Mouse (Mus musculus) thymus, adult 18-20 months (tissue): ENCODE results near the gene Nat14.
"Not testable (repeated sequence)": the region's sequence is repeated elsewhere in the genome, so short reads cannot be mapped to it uniquely, and the experiment has no call there.

ENCODE experiments used
- DNase-seq, 2 experiments: peaks; one replicate each; pipeline ENCODE4 v3.0.0; 2022; ENCODE audit warnings: mixed read lengths in 2 of 2

Gene Nat14

DNA sequence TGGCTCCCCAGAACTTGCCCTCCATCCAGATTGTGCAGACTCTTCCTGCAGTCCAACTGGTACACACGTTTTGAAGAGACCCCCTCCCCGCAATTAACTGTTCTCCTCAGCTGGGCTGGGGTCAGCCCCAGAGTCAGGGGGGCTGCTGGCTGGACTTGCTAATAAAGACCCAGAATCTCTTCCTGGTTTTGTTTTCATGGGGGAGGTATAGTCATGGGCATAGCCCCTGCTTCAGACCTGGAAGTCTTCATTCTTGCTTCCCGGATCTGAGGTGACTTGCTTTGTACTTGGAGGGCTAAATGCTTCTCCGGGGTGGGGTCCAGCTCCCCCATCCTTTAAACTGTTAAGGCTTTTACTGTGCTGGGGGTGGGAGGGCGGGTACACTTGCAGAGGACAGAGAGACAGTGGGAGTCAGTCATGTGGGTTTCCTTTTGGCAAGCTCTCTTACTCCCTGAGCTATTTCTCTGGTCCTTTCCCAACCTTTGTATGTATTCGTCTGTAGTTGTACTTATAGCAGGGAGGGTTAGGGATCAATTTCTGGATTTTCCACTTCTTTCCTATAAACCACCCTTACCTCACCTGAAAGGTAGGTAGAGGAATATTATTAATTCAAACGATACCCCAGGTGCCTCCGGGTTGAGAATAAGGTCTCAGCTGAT is at the start of gene Nat14:
TSS of gene Nat14 (plus strand) at position 205 of the 659 bp plus-strand sequence.
- DNase-seq: no peak

DNA sequence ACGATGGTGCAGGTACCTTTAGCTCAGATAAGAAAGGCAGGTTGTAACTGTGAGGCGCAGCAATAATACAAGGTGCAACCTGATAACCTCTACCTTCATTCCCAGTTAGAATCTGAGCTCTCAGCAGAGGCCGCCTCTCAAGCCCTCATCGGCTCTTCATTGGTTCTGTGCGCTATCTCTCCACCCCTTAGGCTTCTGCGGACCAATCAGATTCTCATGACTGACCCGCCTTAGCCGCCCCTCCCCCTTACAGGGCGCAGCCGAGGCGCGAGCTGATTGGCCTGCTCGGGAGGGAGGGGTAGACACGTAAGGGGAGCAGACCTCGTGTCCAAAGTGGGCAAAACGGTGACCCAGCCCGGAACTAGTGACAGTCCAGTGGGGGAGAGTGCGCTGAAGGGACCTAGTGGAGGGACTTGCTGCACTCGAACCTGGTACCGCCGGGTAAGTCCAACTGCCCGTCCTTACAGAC is 45.0 kb upstream of the Nat14 start, which contains the start of gene Isoc2a:
TSS of gene Isoc2a (plus strand) at position 401 of the 469 bp plus-strand sequence.
- peak; percentile 81 to 87 for DNase-seq

DNA sequence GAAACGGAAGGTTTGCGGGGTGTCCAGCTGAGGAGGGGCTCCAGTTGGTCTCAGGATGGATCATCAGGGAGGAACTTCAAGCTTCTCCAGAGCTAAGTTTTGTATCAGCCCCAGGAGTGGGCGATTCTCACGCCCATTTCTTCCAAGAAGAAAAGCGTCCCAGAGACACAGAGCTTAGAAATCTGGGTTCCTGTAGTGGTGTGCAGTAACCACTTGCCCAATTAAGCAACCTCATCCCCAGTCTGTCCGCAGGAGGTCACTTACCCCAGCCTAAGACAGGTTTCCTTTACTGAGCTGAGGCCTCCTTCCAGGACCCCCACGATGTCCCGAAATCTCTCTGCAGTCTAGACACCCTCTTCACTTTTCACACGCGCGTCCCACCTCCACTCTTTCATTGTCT is 44.6 kb upstream of the Nat14 start:
- DNase-seq: no peak

DNA sequence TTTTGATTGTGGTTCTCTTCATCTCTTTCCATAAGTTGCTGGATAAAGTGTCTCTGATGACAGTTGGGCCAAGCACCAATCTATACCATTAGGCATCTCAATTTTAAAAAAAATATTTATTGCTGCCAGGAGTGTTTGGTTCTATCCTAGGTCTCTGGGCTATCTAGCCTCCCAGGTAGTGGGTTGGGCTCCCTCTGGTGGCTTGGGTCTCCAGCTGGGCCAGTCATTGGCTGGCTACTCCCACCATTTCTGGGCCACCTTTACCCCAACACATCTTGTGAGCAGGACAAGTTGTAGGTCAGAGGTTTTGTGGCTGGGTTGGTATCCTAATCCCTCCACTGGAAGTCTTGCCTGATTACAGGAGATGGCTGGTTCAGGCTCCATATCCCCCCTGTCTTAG is 43.6 kb upstream of the Nat14 start:
- DNase-seq: no peak

DNA sequence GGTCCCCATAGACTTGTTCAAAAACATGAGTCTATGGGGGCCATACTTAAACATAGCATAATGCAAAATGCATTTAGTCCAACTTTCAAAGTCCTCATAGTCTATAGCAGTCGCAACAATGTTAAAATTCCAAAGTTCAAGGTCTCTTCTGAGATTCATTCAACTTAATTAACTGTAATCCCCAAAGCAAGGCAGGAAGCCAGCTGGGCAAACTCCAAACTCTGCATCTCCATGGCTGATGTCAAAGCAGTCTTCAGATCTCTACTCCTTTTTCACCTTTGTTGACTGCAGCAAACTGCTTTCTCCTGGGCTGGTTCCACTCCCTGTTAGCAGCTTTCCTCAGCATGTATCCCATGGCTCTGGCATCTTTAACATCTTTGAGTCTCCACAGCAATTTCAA is 42.8 kb upstream of the Nat14 start:
- DNase-seq: not testable (repeated sequence)

DNA sequence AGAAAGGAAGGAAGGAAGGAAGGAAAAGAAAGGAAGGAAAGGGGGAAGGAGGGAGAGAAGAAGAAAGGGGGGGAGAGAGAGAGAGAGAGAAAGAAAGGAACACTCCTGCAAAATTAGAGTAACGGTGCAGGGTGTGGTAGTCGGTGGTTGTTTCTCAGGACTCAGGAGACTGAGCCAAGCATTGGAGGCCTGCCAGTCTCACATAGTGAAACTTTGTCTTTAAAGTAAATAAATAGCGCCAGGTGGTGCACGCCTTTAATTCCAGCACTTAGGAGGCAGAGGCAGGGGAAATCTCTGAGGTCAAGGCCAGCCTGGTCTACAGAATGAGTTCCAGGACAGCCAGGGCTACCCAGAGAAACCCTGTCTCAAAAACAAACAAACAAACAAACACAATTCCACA is 35.1 kb upstream of the Nat14 start:
- no peak for DNase-seq

DNA sequence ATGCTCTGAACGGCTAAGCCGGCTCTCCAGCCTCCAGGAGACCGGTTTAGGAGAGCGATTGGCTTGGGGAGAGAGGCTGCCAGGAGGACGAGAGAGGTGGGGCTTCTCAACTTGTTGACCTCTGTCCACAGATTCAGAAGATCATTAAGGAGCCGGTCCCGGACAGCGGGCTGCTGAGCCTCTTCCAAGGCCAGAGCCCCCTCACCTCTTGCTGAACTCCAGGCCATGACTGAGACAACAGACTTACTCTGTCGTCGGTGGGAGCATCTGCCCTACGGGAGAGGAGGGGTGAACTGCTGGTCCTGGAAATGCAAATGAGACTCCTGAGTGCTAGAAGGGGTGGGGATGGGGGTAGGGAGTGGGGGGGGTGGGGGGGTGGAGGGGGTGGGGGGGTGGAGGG is 26.6 kb upstream of the Nat14 start:
- no peak for DNase-seq

DNA sequence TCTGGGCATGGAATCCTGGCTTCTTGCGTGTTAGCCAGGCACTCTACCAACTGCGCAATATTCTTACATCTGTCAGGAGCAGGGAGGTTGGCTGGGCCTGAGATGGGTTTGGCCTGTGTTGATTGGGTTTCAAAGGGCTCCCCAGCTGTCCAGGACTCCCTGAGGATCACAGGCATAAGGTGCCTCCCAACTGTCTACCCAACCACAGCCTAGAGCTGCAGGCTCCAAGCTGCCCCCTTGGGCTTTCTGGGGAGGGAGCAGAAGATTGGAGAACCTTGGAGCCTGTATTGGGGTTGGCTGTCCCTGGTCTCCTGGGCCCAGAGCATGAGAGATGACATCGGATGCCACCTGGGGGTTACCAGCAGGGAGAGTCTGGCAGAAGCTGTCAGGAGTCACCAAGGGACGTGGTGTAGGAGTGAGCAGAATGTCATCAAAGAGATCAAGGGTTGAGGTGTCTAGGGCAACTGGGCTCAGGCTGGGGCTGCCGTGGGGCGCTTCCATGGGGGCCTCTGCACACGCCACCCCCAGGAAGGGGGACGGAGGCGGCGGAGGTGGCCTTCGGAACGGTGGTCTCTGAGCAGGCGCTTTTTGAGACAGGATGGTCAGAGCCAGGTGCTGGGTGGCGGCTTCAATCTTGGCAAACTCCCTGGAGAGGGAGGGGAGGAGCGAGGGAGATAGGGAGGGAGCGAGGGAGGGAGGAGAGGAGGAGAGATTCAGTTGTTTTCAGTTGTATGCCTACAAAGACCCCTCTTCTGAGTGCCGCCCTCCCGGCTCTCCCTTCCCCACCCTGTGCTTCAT is 22.8 kb upstream of the Nat14 start:
- no peak for DNase-seq

DNA sequence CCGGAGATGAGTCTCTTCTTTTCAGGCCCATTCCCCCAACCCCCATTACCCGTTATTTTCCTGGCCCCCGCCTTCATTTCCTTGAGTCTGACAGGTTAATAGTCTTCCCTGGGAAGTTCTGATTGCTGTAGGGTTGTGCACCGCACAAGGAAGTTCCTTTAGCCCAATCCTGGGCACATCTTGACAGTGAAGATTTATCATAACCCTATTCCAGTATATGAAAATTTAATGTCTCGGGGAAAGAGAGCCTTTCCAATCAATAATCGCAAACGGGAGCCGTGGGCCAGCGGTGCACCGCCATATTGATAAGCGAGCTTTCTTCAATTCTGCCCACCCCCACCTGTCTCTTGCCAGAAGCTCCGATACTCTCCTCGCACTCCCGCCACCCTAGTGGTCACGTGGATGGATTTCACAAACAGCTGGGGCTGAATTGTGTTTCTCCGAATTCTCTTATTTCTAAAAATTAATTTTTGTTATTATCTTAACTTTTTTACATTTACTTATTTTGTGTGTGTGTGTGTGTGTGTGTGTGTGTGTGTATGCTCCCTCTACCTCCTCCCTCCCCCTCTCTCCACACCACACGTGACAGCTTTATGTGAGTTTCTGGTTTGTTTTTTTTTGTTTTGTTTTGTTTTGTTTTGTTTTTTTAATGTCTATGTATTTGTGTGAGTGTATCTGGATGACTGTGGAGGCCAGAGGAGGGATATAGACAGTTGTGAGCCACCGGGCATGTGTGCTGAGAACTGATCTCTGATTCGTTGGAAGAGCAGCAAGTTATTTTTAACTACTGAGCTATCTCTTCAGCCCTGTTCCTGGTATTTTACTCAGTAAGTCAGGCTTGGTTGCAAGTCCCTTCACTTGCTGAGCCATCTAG is 21.9 kb upstream of the Nat14 start:
- DNase-seq: no peak

DNA sequence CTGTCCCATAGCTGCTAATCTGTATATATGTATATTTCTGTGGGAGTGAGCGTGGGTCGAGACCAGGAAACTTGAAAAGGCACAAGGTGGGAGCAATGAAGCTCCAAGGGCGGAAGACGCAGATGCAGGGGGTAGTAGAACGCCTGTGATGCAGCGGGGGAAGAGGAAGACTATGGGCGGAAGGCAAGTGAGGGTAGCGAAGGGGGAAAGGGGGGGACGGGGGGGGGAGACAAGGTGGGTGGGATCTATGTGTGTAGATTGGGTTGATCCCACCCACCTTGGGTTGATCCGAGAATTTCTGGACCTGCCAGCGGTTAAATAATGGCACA is 21.3 kb upstream of the Nat14 start:
- no peak for DNase-seq

DNA sequence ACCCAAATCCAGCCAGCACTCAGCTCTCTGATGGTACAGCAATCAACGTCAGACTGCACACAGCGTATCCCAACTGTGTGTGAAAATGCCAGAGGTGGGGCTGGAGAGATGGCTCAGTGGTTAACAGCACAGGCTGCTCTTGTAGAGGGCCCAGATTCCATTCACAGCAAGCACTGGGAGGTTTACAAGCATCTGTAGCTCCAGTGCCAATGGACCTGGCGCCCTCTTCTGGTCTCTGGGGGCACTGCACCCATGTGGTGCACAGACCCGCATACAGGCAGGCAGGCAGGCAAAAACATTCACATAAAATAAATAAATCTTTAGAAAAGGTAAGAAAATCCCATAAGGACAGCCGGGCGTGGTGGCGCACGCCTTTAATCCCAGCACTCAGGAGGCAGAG is 20.7 kb upstream of the Nat14 start:
- DNase-seq: no peak

DNA sequence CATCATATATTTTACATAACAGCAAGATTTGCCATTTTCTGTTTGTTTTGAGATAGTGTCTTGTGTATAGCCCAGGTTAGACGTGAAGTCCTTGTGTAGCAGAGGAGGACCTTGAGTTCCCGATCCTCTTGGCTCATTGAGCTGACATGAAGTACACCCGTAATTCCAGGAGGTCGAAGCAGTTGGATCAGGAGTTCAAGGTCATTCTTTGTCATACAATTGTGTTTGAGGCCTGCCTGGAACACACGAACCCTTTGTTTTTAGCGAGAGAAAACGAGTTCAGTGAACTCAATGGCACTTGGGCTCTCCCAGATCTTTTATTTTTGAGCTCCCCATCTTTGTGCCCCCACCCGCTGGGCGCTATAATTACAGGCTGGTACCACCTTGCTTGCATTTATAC is 19.4 kb upstream of the Nat14 start:
- DNase-seq: no peak

DNA sequence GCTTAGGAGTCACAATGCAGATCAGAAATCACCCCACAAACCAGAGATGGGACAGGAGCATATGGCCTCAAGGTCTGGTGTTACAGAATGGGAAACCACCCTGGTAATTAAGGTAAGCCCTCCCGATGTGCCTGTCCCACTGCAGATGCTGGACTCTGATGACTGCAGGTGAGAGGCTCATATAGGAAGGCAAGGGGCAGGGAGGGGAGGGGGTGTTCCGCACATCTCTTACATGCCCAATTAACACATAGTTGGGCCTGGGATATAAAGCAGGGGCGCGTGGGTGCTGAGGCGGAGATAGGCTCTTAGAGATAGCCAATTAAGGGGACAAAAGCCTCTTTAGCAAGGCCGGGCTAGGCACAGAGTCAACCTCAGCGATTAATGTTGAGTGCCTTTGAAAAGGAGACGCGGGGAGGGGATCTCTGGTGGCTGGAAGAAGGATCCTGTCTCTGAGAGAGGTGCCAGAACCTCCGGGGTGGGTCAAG is 15.3 kb upstream of the Nat14 start, which contains the start of gene Gm36210:
TSS of gene Gm36210 (minus strand) at position 51 of the 485 bp plus-strand sequence.
- no peak for DNase-seq

DNA sequence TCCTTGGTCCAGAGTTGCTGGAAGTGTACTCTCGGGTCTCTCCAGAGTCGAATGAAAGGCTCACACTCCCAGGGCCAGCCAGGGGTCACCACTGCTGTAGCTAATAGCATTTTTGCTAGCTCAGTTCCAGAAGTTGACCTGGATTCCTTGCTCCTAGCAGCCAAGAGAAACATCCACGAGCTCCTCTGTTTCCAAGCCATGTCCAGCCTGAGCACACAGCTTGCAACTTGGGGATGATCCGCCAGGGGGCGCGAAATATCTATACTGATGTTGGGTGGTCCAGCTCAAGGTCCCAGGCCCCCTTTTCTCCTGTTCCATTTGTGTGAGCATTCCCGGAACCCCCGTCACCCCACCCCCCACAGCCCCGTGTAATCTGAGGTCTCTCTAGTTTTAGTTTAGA is 10.3 kb upstream of the Nat14 start:
- DNase-seq: no peak

DNA sequence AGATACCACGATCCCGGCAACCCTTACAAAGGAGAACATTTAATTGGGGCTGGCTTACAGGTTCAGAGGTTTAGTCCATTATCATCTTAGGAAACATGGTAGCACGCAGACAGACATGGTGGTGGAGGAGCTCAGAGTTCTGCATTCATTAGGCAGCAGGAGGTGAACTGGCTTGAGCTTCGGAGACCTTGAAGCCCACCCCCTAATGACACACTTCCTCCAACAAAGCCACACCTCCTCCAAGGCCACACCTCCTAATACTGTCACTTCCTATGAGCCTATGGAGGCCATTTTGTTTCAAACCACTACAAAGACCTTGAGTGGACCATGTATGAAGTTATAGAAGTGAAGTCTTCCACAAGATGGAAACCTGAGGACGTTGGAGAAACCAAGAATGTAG is 9.6 kb upstream of the Nat14 start:
- DNase-seq: no peak

DNA sequence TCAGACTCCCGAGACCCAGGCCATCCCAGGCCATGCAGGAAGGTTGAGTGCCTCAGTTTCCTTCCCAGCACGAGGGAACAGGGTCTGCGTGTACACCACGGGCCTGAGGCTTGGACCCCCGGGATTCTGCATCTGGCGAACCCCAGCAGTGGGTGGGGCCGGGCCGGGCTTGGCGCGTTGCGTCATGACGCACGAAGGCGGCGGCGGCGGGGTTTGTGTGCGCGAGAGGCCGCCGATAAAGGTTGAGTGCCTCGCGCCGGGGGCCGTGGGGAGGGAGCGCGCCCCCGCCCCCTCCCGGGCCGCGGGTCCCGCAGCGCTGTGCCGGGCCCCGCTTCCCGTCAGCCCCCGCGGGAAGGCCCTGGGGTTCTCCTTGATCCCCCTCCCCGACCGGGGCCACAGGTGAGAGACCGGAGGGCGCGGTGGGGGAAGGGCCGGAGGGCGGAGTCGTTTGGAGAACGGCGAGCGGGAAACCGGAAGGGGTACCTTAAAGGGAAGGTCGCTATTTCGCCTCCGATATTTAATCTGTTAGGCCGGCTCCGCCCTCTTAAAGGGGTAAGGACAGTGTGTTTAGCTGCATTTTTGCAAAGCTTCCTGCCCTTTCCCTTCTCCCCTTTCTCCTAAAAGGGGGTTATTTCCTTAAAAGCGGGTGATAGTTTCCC is 6.7 kb upstream of the Nat14 start, which contains the start of gene Zfp628:
TSS of gene Zfp628 (plus strand) at position 211 of the 659 bp plus-strand sequence.
- peak; percentile 87 to 88 for DNase-seq

DNA sequence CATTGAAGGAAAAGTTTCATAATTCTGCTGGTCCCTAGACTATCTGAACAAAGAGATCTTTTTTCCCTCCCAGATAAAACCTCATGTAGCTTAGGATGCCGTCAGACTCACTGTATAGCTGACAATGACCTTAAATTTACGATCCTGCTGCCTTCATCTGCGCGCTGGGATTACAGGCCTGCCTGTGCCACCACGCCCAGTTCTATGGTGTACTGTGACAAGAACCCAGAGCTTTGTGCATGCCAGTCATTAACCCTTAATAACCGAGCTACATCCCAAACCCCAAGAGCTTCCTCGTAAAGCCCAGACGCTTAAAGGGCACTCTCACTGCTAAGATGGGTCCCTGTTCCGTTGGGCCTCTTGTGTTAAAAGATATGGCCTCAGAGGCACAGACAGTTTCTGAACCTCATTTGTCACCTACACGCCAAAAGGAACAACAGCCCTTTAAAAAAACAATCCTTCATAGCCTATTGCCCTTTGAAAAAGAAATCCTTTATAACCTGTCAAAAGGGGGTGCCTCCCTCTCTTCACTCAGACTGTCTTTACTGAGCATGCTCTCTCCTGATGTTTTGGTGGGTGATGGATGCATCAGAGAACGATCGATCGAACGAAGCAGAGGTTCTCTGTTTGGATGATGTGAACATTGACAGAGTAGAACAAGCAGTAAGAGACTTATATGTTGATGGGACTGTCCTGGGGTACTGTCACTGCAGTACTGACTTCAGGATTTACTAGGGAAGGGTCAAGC is 6.0 kb upstream of the Nat14 start:
- DNase-seq: no peak

DNA sequence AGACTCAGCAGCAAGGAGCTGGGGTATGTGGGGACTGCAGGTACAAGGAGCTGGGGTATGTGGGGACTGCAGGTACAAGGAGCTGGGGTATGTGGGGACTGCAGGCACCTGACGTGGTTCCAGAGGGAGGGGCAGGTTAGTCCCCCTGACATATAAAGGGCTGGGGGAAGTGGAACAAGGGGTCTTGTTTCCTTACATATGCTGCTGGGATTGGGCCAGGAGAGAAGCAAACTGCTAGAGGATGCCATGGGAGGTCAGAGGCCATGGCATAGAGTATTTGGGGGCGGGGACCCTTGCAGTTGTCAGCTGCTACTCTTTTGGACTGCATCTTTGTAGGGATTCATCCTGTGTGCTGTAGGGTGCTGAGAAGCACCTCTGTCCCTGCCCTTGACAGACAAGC is 4.3 kb upstream of the Nat14 start:
- DNase-seq: no peak

DNA sequence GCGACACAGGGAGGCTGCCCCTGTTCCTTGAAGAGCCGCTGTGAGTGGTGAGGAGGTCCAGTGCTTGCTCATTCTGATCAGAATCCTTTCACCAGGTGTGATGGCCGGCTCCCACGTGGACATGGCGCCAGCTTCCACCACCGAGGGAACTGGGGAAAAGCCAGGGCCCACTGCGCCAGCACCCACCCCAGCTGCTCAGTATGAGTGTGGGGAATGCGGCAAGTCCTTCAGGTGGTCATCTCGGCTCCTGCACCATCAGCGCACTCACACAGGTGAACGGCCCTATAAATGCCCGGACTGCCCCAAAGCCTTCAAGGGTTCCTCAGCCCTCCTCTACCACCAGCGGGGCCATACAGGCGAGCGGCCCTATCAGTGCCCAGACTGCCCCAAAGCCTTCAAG is 3.1 kb upstream of the Nat14 start:
- DNase-seq: no peak

DNA sequence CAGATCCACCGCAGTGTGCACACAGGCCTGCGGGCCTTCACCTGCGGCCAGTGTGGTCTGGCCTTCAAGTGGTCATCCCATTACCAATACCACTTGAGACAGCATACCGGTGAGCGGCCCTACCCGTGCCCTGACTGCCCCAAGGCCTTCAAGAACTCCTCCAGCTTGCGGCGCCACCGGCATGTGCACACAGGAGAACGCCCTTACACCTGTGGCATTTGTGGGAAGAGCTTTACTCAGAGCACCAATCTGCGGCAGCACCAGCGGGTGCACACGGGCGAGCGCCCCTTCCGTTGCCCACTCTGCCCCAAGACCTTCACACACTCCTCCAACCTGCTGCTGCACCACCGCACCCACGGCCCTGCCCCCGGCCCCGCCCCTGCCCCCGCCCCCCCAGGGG is 2.7 kb upstream of the Nat14 start:
- no peak for DNase-seq

DNA sequence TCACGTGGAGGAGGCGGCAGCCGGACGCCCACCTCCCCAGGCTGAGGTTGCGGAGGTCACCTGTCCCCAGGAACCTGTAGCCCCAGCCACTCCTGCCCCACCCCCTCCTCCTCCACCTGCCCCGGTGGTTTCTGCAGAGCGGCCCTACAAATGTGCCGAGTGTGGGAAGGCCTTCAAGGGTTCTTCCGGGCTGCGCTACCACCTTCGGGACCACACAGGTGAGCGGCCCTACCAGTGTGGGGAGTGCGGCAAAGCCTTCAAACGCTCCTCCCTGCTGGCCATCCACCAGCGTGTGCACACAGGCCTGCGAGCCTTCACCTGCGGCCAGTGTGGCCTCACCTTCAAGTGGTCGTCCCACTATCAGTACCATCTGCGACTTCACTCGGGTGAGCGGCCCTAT is 1.9 kb upstream of the Nat14 start:
- DNase-seq: no peak

DNA sequence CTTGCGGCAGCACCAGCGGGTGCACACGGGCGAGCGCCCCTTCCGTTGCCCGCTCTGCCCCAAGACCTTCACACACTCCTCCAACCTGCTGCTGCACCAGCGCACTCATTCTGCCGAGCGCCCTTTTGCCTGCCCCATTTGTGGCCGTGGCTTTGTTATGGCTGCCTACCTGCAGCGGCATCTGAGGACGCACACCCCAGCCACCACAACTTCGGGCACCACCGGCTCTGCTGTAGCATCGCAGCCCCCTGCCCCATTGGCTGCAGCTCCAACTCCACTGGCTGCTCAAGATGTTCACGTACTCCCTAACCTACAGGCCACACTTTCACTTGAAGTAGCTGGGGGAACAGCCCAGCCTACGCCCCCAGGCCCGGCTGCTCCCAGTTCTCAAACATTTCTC is 1.3 kb upstream of the Nat14 start:
- DNase-seq: no peak
